Mouse (Mus musculus) forebrain, embryonic 14.5 days (tissue): ENCODE measurements around the gene Rgs8. TPM values are rescaled to one million over a fixed set of nuclear protein-coding genes. Genes with fewer than 3 reads are reported as not detected.

Experiments
- ATAC-seq: fragments of 200-750 bp; cut with Nextera tagmentation; 2 replicates; pipeline ENCODE4 v1.8.0; 2017; ENCODE audit warnings: mild to moderate bottlenecking, moderate library complexity
- DNase-seq: peaks from one replicate; pipeline ENCODE4 v3.0.0-alpha.2; 2015; ENCODE audit warnings: low spot score
- H3K27ac ChIP-seq: fragments of 300-500 bp; sonication (generic); 2 replicates; pipeline ENCODE4 v1.5.1; 2014; ENCODE audit warnings: low read depth, mild to moderate bottlenecking, control low read depth, low read length, moderate library complexity
- H3K27me3 ChIP-seq: fragments of 300-500 bp; sonication (generic); replicated peaks from 2 replicates; pipeline ENCODE4 v1.6.1; 2014; ENCODE audit warnings: low read length, control low read depth, mixed read lengths; ENCODE audit not compliant: control insufficient read depth, insufficient read depth
- H3K36me3 ChIP-seq: fragments of 300-500 bp; sonication (generic); 2 replicates; pipeline ENCODE4 v1.6.1; 2014; ENCODE audit warnings: low read length, control low read depth; ENCODE audit not compliant: control insufficient read depth, insufficient read depth
- H3K4me1 ChIP-seq: fragments of 300-500 bp; sonication (generic); 2 replicates; pipeline ENCODE4 v1.6.1; 2014; ENCODE audit warnings: antibody characterized with exemption, low read length, control low read depth; ENCODE audit not compliant: control insufficient read depth, insufficient read depth
- H3K4me2 ChIP-seq: fragments of 300-500 bp; sonication (generic); 2 replicates; pipeline ENCODE4 v1.6.1; 2014; ENCODE audit warnings: mild to moderate bottlenecking, control low read depth, low read length
- H3K4me3 ChIP-seq: fragments of 300-500 bp; sonication (generic); 2 replicates; pipeline ENCODE4 v1.5.1; 2014; ENCODE audit warnings: low read depth, low read length, control low read depth
- H3K9ac ChIP-seq: fragments of 300-500 bp; sonication (generic); 2 replicates; pipeline ENCODE4 v1.6.1; 2014; ENCODE audit warnings: mild to moderate bottlenecking, low read length, control low read depth, moderate library complexity
- H3K9me3 ChIP-seq: fragments of 300-500 bp; sonication (generic); replicated peaks from 2 replicates; pipeline ENCODE4 v1.6.1; 2016; ENCODE audit warnings: low read length, control low read depth, mixed read lengths; ENCODE audit not compliant: control insufficient read depth
- WGBS: fragments of 180-500 bp; shearing (Covaris S2); extraction: QIAGEN DNeasy Blood & Tissue Kit; methylation state at CpG from one replicate; pipeline ENCODE4 v1.1.7; 2014; 5-methylcytosine and 5-hydroxymethylcytosine counted together
- polyA plus RNA-seq: library from polyadenylated mRNA; unstranded; fragments of >200 nt; fragmentation: Nextera tagmentation; extraction: Ambion mirVana; gene quantifications from 2 replicates; pipeline ENCODE4 v1.2.1, GENCODE M21; 2014

Rgs8 gene
- polyA plus RNA-seq, 1 experiment from 2014 or later, result 14.6 TPM

DNA sequence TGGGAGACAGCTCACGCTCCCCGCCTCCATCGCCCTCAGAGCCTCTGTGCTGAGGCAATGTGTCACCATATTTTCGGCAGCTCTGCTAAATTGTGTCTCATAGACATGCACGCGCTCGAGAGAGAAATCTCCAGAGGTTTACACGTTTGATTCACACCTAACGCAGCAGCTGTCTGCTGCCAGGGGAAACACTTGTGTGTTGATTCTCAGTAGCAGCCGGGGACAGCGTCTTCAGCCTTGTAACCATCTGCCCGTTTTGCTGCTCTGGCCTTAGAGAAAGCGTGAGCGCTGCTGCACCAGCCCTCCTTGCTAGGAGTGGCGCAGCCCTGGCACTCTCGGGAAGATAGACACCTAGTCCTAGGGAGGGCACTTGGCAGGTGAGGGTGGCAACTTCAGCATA is 73.8 kb downstream of the Rgs8 start:
- ATAC-seq, result peak; percentile 61; the same call in 1 of the 2 replicates
- no peak overlapping the region for H3K27ac ChIP-seq
- no peaks in the 10 kb centered on the region for H3K4me1 ChIP-seq
- no peak overlapping the region for H3K4me2 ChIP-seq
- H3K4me3 ChIP-seq, result no peak overlapping the region
- no peaks in the 10 kb centered on the region for H3K27me3 ChIP-seq
- 60% methylated on average over 16 of the region's 16 CpGs for WGBS
- no peaks in the 10 kb centered on the region for H3K9me3 ChIP-seq
- no peak overlapping the region for H3K9ac ChIP-seq
- H3K36me3 ChIP-seq, result no peaks in the 10 kb centered on the region
- DNase-seq, result peak; percentile 69

DNA sequence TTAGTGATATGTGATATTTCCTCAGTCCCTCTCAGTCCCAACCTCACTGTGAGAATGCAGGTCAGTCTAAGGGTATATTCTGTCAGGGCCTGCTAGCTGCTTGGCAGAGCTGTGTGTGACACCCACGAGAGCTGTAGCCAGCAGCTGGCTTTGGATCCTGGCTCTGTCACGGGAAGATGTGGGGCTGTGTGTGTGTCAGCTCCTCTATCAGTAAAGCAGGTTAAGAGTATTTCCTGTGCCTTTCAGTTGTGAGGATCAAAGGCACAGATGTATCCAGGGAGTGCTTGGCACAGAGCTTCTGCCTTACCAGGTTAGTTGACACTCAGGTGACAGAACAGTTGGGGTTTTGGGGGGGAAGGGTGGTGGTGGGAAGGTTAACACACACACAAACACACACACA is 77.0 kb downstream of the Rgs8 start:
- no peak overlapping the region for H3K9ac ChIP-seq
- no peak overlapping the region for H3K27ac ChIP-seq
- no peak overlapping the region for H3K4me2 ChIP-seq
- no peaks in the 10 kb centered on the region for H3K36me3 ChIP-seq
- no peaks in the 10 kb centered on the region for H3K4me1 ChIP-seq
- 71% methylated on average over 2 of the region's 2 CpGs for WGBS
- DNase-seq, result no peak
- H3K4me3 ChIP-seq, result no peak overlapping the region
- H3K27me3 ChIP-seq, result no peaks in the 10 kb centered on the region
- no peaks in the 10 kb centered on the region for H3K9me3 ChIP-seq
- ATAC-seq, result no peak

DNA sequence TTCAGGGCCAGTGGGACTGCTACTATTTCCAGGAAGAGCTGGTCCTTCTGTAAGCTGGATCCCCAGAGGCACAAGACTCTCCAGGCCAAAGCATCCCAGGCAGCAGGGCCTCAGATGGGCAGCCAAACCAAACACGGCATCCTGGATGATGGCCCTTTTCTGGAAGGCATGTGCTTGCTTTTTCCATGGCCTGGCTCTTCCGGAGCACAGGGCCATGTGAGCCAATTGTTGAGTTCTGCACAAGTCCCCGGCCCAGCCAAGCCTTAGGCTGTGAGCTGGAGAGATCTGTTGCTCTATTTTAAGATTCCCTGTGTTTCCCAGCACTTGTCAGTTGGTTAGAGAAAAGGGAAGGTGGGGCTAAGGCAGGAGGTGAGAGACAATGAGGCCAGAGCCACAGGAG is 77.8 kb downstream of the Rgs8 start:
- no peaks in the 10 kb centered on the region for H3K36me3 ChIP-seq
- WGBS, result 47% methylated on average over 3 of the region's 3 CpGs
- no peak overlapping the region for H3K9ac ChIP-seq
- H3K27ac ChIP-seq, result no peak overlapping the region
- no peaks in the 10 kb centered on the region for H3K9me3 ChIP-seq
- H3K27me3 ChIP-seq, result no peaks in the 10 kb centered on the region
- no peak overlapping the region for H3K4me2 ChIP-seq
- ATAC-seq (no peak), DNase-seq (no peak)
- no peak overlapping the region for H3K4me3 ChIP-seq
- no peaks in the 10 kb centered on the region for H3K4me1 ChIP-seq

DNA sequence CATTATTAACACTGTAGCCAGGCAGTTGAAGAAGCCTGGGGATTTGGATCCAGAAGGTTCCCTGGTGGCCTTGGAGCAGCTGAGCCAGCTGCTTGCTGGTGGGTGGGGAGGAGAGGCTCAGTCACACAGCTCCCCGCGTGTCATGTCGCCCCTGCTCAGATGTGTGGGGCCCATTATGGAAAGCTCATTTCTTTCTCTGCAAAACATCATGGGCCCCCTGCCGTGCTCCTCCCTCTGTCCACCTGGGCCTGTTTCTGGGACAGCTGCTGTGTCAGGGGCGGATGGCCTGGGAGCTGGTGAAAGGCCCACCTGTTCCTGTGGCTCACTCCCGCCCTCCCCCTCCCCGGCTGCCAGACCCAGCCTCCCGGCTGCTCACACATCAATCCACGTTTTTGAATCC is 80.4 kb downstream of the Rgs8 start:
- ATAC-seq, result peak; percentile 30; the same call in 1 of the 2 replicates
- H3K4me1 ChIP-seq, result peaks cover 13% of the 10 kb centered on the region
- no peak overlapping the region for H3K4me3 ChIP-seq

GRCm38 (mm10) chr1:153734866-153735265 is 82.0 kb downstream of the Rgs8 start:
- Histone ChIP-seq H3K36me3 (no peaks in the 10 kb centered on the region), H3K27ac (no peak overlapping the region), H3K9me3 (no peaks in the 10 kb centered on the region), H3K27me3 (no peaks in the 10 kb centered on the region), H3K9ac (no peak overlapping the region), H3K4me3 (no peak overlapping the region), H3K4me1 (peaks cover 19% of the 10 kb centered on the region), H3K4me2 (no peak overlapping the region)
- no peak for ATAC-seq
- DNase-seq, result no peak
- WGBS, result 93% methylated on average over 4 of the region's 4 CpGs

More for the DNA sequence above, 80.4 kb downstream of the Rgs8 start:
- no peaks in the 10 kb centered on the region for H3K9me3 ChIP-seq
- H3K4me2 ChIP-seq, result no peak overlapping the region
- peak; percentile 22 for DNase-seq
- no peak overlapping the region for H3K27ac ChIP-seq
- H3K27me3 ChIP-seq, result no peaks in the 10 kb centered on the region
- no peaks in the 10 kb centered on the region for H3K36me3 ChIP-seq
- 39% methylated on average over 9 of the region's 9 CpGs for WGBS
- no peak overlapping the region for H3K9ac ChIP-seq

DNA sequence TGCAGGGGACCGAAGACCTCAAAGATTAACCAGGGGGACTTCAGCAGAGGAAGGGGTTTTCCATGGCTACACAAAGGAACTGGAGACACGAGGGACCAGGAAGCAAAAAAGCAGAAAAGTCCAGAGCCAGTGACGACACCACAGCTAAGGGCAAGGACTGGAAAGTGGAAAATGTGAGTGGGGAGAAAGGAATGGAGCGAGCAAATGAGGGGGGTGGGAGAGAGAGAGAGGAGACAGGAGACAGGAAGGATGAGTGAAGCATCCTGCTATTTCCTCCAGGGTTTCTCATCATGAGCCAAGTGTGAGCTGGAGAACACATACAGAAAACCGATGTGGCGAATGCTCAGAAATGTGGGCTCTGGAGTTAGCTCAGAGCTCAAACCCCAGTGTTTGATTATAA is 83.3 kb downstream of the Rgs8 start:
- H3K36me3 ChIP-seq, result no peaks in the 10 kb centered on the region
- H3K9ac ChIP-seq, result no peak overlapping the region
- no peak overlapping the region for H3K4me2 ChIP-seq
- no peak for DNase-seq
- H3K4me3 ChIP-seq, result no peak overlapping the region
- H3K27ac ChIP-seq, result no peak overlapping the region
- no peaks in the 10 kb centered on the region for H3K9me3 ChIP-seq
- H3K27me3 ChIP-seq, result no peaks in the 10 kb centered on the region
- no peak for ATAC-seq
- WGBS, result 74% methylated on average over 6 of the region's 6 CpGs
- peaks cover 19% of the 10 kb centered on the region for H3K4me1 ChIP-seq

GRCm38 (mm10) chr1:153737101-153738085 is 84.6 kb downstream of the Rgs8 start:
- no peak overlapping the region for H3K4me2 ChIP-seq

DNA sequence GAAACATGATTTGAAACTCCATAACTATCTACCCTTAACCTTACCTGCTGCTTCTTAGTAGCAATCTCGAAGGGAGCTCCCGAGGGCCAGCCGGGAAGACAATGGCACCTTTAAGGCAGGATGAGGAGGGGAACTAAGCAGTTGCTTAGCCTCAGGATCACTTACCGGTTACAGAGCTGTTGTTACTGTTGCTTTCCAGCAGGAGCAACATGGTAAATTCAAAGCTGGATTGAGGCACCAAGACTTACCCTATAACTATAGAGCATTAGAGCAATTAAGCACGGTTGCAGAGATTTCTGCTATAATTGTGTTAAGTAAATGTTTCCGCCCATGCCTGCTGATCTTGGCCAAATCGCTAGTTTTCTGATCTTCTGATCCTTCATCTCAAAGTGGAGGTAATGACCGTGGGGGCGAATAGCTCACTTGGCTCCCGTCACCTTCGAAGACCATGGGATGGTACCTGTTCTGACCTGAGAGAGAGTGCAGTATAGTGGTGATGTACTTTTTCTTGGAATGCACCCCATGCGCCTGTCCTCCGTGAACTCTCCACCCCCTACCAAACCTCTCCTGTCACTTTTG is 86.7 kb downstream of the Rgs8 start:
- Histone ChIP-seq H3K4me2 (peak overlapping the region; percentile 74), H3K36me3 (peaks cover 16% of the 10 kb centered on the region), H3K4me3 (peak overlapping the region; percentile 50), H3K9ac (peak overlapping the region; percentile 70; the same call in 1 of the 2 replicates), H3K4me1 (peaks cover 19% of the 10 kb centered on the region), H3K27ac (no peak overlapping the region), H3K9me3 (no peaks in the 10 kb centered on the region), H3K27me3 (no peaks in the 10 kb centered on the region)
- ATAC-seq, result 0 out of 2 replicates have a peak, but pooled peaks have one; percentile 18
- DNase-seq, result peak; percentile 37
- WGBS, result 17% methylated on average over 13 of the region's 13 CpGs

More at GRCm38 (mm10) chr1:153737101-153738085, 84.6 kb downstream of the Rgs8 start:
- Histone ChIP-seq H3K27ac (peak overlapping the region; percentile 69), H3K27me3 (no peaks in the 10 kb centered on the region), H3K9ac (no peak overlapping the region), H3K4me3 (no peak overlapping the region), H3K36me3 (no peaks in the 10 kb centered on the region), H3K9me3 (no peaks in the 10 kb centered on the region), H3K4me1 (peaks cover 19% of the 10 kb centered on the region)
- ATAC-seq, result peak; percentile 24; the same call in 1 of the 2 replicates
- peak; percentile 79 for DNase-seq
- WGBS, result 35% methylated on average over 9 of the region's 9 CpGs
